Mouse (Mus musculus) right cerebral cortex, postnatal 10 days (tissue): ENCODE results near the gene Mast4.

ENCODE experiments used
- DNase-seq, 2 experiments: peaks; one replicate each; pipeline ENCODE4 v3.0.0; 2021; ENCODE audit warnings: low spot score in 2 of 2

Mast4 gene

GRCm38 (mm10) chr13:102894287-102895234, 439.7 kb downstream of the Mast4 start:
- DNase-seq: no peak

- DNase-seq: no peak
Observed at GRCm38 (mm10) chr13:102892783-102893182, 441.5 kb downstream of the Mast4 start.

- no peak for DNase-seq
Observed at GRCm38 (mm10) chr13:102889989-102890388, 444.3 kb downstream of the Mast4 start.

- DNase-seq: no peak
Observed at GRCm38 (mm10) chr13:102889537-102889936, 444.8 kb downstream of the Mast4 start.

GRCm38 (mm10) chr13:102888895-102889490, 445.3 kb downstream of the Mast4 start:
- DNase-seq: no peak

GRCm38 (mm10) chr13:102888211-102888610, 446.1 kb downstream of the Mast4 start:
- DNase-seq: no peak

- DNase-seq: no peak
Observed at GRCm38 (mm10) chr13:102887534-102887933, 446.8 kb downstream of the Mast4 start.

GRCm38 (mm10) chr13:102886788-102887187, 447.5 kb downstream of the Mast4 start:
- DNase-seq: no peak

- DNase-seq: no peak
Observed at GRCm38 (mm10) chr13:102886147-102886546, 448.1 kb downstream of the Mast4 start.

- no peak for DNase-seq
Observed at GRCm38 (mm10) chr13:102880381-102881076, 453.8 kb downstream of the Mast4 start.

- no peak for DNase-seq
Observed at GRCm38 (mm10) chr13:102878631-102879030, 455.7 kb downstream of the Mast4 start.

- no peak for DNase-seq
Observed at GRCm38 (mm10) chr13:102877766-102878325, 456.5 kb downstream of the Mast4 start.

- no peak for DNase-seq
Observed at GRCm38 (mm10) chr13:102877154-102877553, 457.1 kb downstream of the Mast4 start.

GRCm38 (mm10) chr13:102875520-102875919, 458.8 kb downstream of the Mast4 start:
- no peak for DNase-seq

GRCm38 (mm10) chr13:102875144-102875476, 459.2 kb downstream of the Mast4 start:
- no peak for DNase-seq

- peak; percentile 66 to 69 for DNase-seq
Observed at GRCm38 (mm10) chr13:102874465-102875143, 459.7 kb downstream of the Mast4 start.

- DNase-seq: no peak
Observed at GRCm38 (mm10) chr13:102873412-102874016, 460.8 kb downstream of the Mast4 start.

- no peak for DNase-seq
Observed at GRCm38 (mm10) chr13:102871380-102872104, 462.8 kb downstream of the Mast4 start.

GRCm38 (mm10) chr13:102869541-102869940, 464.8 kb downstream of the Mast4 start:
- no peak for DNase-seq

- no peak for DNase-seq
Observed at GRCm38 (mm10) chr13:102866816-102867215, 467.5 kb downstream of the Mast4 start.
